Mouse (Mus musculus): Measurements from ENCODE around the gene 1700029F12Rik.

DNA sequence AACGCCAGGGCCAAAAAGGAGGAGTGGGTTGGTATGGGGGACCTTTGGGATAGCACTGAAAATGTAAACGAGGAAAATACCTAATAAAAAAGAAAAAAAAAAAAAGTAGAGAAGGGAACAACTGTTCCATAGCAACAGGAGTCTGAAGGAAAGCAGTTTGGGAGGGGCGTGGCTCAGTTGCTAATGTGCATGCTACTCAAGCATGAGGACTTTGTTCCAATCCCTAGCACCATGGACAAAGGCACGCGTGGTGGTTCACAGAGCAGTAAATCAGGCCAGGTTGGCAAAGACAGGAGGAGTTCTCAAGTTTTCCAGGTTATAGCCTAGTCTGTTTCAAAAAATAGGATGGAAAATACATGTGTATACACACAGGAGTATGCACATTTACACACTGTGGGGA is 14.0 kb downstream of the 1700029F12Rik start:
- no peak for TF ChIP-seq CTCF (IDR thresholded peaks at IDR 0.05; ENCODE audit: control insufficient read depth, insufficient read depth, insufficient read length)
- TF ChIP-seq USF1 (IDR thresholded peaks at IDR 0.05; ENCODE audit: low read depth): no peak
- TF ChIP-seq MAX (IDR thresholded peaks at IDR 0.05): no peak
- TF ChIP-seq MYOG (IDR thresholded peaks at IDR 0.05; ENCODE audit: control insufficient read depth, extremely low read depth, insufficient read length): no peak
- no peak for TF ChIP-seq FOSL1 (IDR thresholded peaks at IDR 0.05; ENCODE audit: insufficient read depth, low read length, poor library complexity, severe bottlenecking)
